Mouse (Mus musculus) heart, postnatal 0 days (tissue): ENCODE data around the gene Set.

Experiments
- CTCF ChIP-seq: IDR thresholded peaks from 2 replicates; pipeline ENCODE4 v1.5.1; 2016; ENCODE audit warnings: antibody characterized with exemption, control low read depth, low read depth
- EP300 ChIP-seq: IDR thresholded peaks from 2 replicates; pipeline ENCODE4 v1.6.1; 2016; ENCODE audit warnings: antibody characterized with exemption, low read depth

DNA sequence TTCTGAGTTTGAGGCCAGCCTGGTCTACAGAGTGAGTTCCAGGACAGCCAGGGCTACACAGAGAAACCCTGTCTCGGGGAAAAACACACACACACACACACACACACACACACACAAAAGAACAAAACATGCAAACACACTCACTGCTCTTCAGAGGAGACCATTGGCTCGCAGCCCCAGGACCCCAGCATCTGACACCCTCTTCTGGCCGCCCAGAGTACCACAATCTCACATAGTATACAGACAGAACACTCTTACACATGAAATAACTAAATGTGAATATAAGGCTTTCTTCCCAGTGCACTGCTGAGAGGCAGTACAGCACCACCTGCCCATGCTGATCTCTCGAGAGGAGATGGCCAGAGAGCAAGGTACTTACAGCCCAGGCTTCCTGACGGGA is 12.6 kb upstream of the Set start:
- no peak for TF ChIP-seq EP300
- no peak for TF ChIP-seq CTCF
